Mouse (Mus musculus): ENCODE results near the gene Capn7.

The Capn7 gene

GRCm38 (mm10) chr14:31416411-31416810 lies 80.0 kb downstream of the Capn7 start:
- no peak for DNase-seq

- no peak for DNase-seq
Measured at GRCm38 (mm10) chr14:31416835-31417549, 80.6 kb downstream of the Capn7 start.

GRCm38 (mm10) chr14:31419279-31419678 lies 82.8 kb downstream of the Capn7 start:
- no peak for DNase-seq

- DNase-seq, result no peak
Measured at GRCm38 (mm10) chr14:31420135-31420534, 83.7 kb downstream of the Capn7 start.

GRCm38 (mm10) chr14:31420562-31420961 lies 84.1 kb downstream of the Capn7 start:
- no peak for DNase-seq

GRCm38 (mm10) chr14:31420985-31421384 lies 84.5 kb downstream of the Capn7 start:
- no peak for DNase-seq

Data from layer of hippocampus, adult 9-11 months (tissue).